Mouse (Mus musculus) liver, embryonic 15.5 days (tissue): ENCODE data around the gene Mctp2. TPM values are rescaled to one million over a fixed set of nuclear protein-coding genes. Genes with fewer than 3 reads are reported as not detected.

Source experiments
- ATAC-seq: fragments of 200-750 bp; cut with Nextera tagmentation; 2 replicates; pipeline ENCODE4 v1.8.0; 2017; ENCODE audit warnings: moderate number of reproducible peaks, mild to moderate bottlenecking, moderate library complexity; ENCODE audit not compliant: insufficient read depth
- H3K27ac ChIP-seq: fragments of 300-500 bp; sonication (generic); replicated peaks from 2 replicates; pipeline ENCODE4 v1.5.1; 2015; ENCODE audit warnings: mild to moderate bottlenecking, inconsistent platforms
- H3K27me3 ChIP-seq: fragments of 300-500 bp; sonication (generic); 2 replicates; pipeline ENCODE4 v1.6.1; 2015; ENCODE audit warnings: mild to moderate bottlenecking, inconsistent platforms
- H3K36me3 ChIP-seq: fragments of 300-500 bp; sonication (generic); replicated peaks from 2 replicates; pipeline ENCODE4 v1.6.1; 2015; ENCODE audit warnings: moderate library complexity, mild to moderate bottlenecking, inconsistent platforms
- H3K4me1 ChIP-seq: fragments of 300-500 bp; sonication (generic); replicated peaks from 2 replicates; pipeline ENCODE4 v1.6.1; 2015; ENCODE audit warnings: inconsistent platforms
- H3K4me2 ChIP-seq: fragments of 300-500 bp; sonication (generic); 2 replicates; pipeline ENCODE4 v1.6.1; 2015; ENCODE audit warnings: moderate library complexity, mild to moderate bottlenecking, inconsistent platforms
- H3K4me3 ChIP-seq: fragments of 300-500 bp; sonication (generic); replicated peaks from 2 replicates; pipeline ENCODE4 v1.5.1; 2015; ENCODE audit warnings: mild to moderate bottlenecking, inconsistent platforms
- H3K9ac ChIP-seq: fragments of 300-500 bp; sonication (generic); 2 replicates; pipeline ENCODE4 v1.6.1; 2015; ENCODE audit warnings: moderate library complexity, mild to moderate bottlenecking, inconsistent platforms
- H3K9me3 ChIP-seq: fragments of 300-500 bp; sonication (generic); replicated peaks from 2 replicates; pipeline ENCODE4 v1.6.1; 2016; ENCODE audit warnings: inconsistent platforms
- WGBS: fragments of 180-500 bp; shearing (Covaris S2); methylation state at CpG from one replicate; pipeline ENCODE4 v1.1.7; 2015; ENCODE audit warnings: mixed read lengths; ENCODE audit not compliant: insufficient replicate concordance; 5-methylcytosine and 5-hydroxymethylcytosine counted together
- polyA plus RNA-seq: library from polyadenylated mRNA; unstranded; fragments of >200 nt; fragmentation: Nextera tagmentation; extraction: Ambion mirVana; gene quantifications from 2 replicates; pipeline ENCODE4 v1.2.1, GENCODE M21; 2015

The Mctp2 gene
- polyA plus RNA-seq, 1 experiment from 2014 or later, result 0.35 TPM

- Histone ChIP-seq H3K4me2 (no peak overlapping the region), H3K9ac (no peak overlapping the region), H3K27me3 (no peaks in the 10 kb centered on the region), H3K36me3 (no peaks in the 10 kb centered on the region), H3K9me3 (no peaks in the 10 kb centered on the region), H3K27ac (no peak overlapping the region), H3K4me1 (no peaks in the 10 kb centered on the region), H3K4me3 (no peak overlapping the region)
- WGBS, result 57% methylated on average over 1 of the region's 1 CpGs
- no peak for ATAC-seq
These were observed 225.7 kb downstream of the Mctp2 start for GRCm38 (mm10) chr7:72080705-72081104.

GRCm38 (mm10) chr7:72078896-72079295, 227.5 kb downstream of the Mctp2 start:
- H3K27me3 ChIP-seq, result no peaks in the 10 kb centered on the region
- H3K4me1 ChIP-seq, result no peaks in the 10 kb centered on the region
- no peak overlapping the region for H3K4me2 ChIP-seq
- no peak overlapping the region for H3K9ac ChIP-seq
- no peaks in the 10 kb centered on the region for H3K9me3 ChIP-seq
- H3K27ac ChIP-seq, result no peak overlapping the region
- H3K36me3 ChIP-seq, result no peaks in the 10 kb centered on the region
- no peak overlapping the region for H3K4me3 ChIP-seq
- no peak for ATAC-seq
- WGBS, result 52% methylated on average over 5 of the region's 5 CpGs

DNA sequence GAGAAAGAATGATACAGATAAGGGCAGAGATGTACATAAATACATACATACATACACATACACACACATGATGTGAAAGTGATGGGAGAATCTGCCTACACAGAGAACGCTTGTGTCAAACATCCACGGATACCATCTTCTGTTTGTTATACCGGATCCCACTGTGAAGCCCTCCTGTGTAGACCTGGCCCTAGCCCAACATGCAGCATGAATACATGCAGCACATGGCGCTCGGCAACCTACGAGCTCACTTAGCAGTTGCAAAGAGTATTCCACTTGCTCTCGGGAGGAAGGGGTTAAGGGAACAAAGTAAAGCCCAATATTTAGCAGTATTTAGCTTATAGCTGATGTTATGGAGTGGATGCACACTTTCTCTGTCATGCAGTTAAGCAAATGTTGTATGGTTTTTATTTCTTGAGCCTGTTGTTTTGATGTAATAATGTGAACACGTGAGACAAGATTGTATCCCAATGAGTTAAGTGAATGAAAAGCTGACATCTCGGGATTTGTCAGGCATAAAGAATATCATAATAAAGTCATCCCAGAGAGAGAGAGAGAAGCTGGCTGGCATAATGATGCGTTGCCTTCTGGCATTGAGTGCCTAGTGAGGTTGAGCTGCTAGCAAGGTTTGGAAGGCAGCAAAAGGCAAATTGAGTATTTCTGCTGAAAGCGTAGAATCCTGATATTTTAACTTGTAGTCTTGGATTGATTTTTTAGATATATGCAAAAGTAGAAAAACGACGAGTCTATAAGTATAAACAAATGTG, 234.8 kb downstream of the Mctp2 start:
- no peak overlapping the region for H3K4me2 ChIP-seq
- H3K27ac ChIP-seq, result no peak overlapping the region
- no peak overlapping the region for H3K9ac ChIP-seq
- no peaks in the 10 kb centered on the region for H3K4me1 ChIP-seq
- 70% methylated on average over 13 of the region's 13 CpGs for WGBS
- no peak for ATAC-seq
- no peaks in the 10 kb centered on the region for H3K9me3 ChIP-seq
- no peaks in the 10 kb centered on the region for H3K36me3 ChIP-seq
- H3K27me3 ChIP-seq, result no peaks in the 10 kb centered on the region
- H3K4me3 ChIP-seq, result no peak overlapping the region

GRCm38 (mm10) chr7:72068454-72068853, 238.0 kb downstream of the Mctp2 start:
- no peak overlapping the region for H3K27ac ChIP-seq
- WGBS, result 44% methylated on average over 2 of the region's 2 CpGs
- ATAC-seq, result no peak
- no peaks in the 10 kb centered on the region for H3K27me3 ChIP-seq
- H3K4me1 ChIP-seq, result no peaks in the 10 kb centered on the region
- no peak overlapping the region for H3K4me2 ChIP-seq
- H3K9ac ChIP-seq, result no peak overlapping the region
- no peaks in the 10 kb centered on the region for H3K36me3 ChIP-seq
- no peaks in the 10 kb centered on the region for H3K9me3 ChIP-seq
- no peak overlapping the region for H3K4me3 ChIP-seq

DNA sequence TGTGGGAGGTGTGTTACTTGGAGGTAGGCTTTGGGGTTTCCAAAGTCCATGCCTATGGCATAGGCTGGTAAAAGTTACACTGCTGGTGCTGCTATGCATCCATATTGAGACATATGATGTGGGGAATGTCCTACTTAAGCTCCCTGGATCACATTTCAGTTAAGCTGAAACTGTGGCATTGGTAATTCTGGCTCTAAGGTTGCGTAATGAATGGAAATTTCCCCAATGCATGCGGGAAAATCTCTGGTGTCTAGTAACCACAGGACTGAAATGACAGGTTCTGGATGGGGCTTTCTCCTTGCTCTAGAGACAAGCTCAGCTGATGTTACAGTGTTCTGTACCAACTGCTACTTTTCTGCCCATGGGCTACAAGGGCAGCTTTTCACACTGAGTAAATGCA, 240.1 kb downstream of the Mctp2 start:
- Histone ChIP-seq H3K9ac (no peak overlapping the region), H3K27me3 (no peaks in the 10 kb centered on the region), H3K36me3 (no peaks in the 10 kb centered on the region), H3K4me3 (no peak overlapping the region), H3K27ac (no peak overlapping the region), H3K4me2 (no peak overlapping the region), H3K4me1 (no peaks in the 10 kb centered on the region), H3K9me3 (no peaks in the 10 kb centered on the region)
- ATAC-seq, result no peak
- 68% methylated on average over 2 of the region's 2 CpGs for WGBS

GRCm38 (mm10) chr7:72051759-72052158, 254.6 kb downstream of the Mctp2 start:
- 57% methylated on average over 2 of the region's 2 CpGs for WGBS
- Histone ChIP-seq H3K36me3 (no peaks in the 10 kb centered on the region), H3K4me3 (no peak overlapping the region), H3K27me3 (no peaks in the 10 kb centered on the region), H3K9ac (no peak overlapping the region), H3K4me2 (no peak overlapping the region), H3K27ac (no peak overlapping the region), H3K9me3 (no peaks in the 10 kb centered on the region), H3K4me1 (no peaks in the 10 kb centered on the region)
- ATAC-seq, result no peak

GRCm38 (mm10) chr7:72047588-72048585, 258.5 kb downstream of the Mctp2 start:
- WGBS, result 65% methylated on average over 20 of the region's 20 CpGs
- no peak overlapping the region for H3K27ac ChIP-seq
- H3K36me3 ChIP-seq, result no peaks in the 10 kb centered on the region
- H3K4me3 ChIP-seq, result no peak overlapping the region
- ATAC-seq, result no peak
- H3K27me3 ChIP-seq, result no peaks in the 10 kb centered on the region
- H3K4me1 ChIP-seq, result no peaks in the 10 kb centered on the region
- no peak overlapping the region for H3K4me2 ChIP-seq
- H3K9ac ChIP-seq, result no peak overlapping the region
- H3K9me3 ChIP-seq, result no peaks in the 10 kb centered on the region
